Mouse (Mus musculus): Measurements from ENCODE around the gene Txndc5. TPM values are rescaled to one million over a fixed set of nuclear protein-coding genes. Genes with fewer than 3 reads are reported as not detected.
A peak's percentile ranks its signal among the peaks of the same experiment; 100 is the strongest.

Txndc5 gene
- polyA plus RNA-seq, 1 experiment from 2014 or later = 59.8 TPM

DNA sequence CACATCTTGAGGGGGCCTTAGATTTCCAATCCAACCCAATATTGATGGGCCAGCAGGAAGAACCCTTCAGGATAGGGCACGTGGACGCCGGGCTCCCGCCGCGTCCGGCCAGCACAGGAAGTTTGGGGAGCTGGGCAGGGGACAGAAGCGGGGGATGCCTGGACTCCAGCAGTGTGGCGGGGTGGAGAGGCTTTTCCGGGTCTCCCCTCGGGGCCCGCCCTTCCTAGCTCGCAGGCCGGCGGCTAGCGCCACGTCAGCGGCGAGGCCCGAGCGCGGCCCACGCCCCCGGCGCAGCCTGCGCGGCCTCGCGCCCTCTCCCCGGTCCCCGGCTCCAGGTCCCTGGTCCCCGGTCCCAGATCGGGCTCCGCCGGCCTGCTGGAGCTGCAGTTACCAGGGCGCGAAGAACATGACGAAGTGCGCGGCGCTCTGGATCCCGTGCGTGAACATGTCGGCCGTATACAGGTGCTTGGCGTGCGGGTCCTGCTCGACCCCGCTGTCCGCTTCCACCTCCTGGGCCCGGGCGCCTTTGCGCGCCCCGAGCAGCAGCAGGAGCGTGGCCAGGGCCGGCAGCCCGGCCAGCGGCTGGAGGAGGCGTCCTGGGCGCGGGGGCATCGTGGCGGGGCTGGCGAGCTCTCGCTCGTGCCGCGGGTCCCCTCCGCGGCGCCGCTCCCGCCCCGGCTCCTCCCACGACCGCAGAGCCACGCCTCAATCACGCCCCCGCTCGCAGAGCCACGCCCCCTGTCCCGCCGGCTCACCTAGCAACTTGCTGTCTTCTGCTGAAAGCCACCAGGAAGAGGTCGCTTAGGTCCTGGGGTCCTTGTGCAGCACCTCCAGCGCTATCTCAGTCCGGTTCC lies 600 bp downstream of the Txndc5 start:
- peaks cover 15% of the 10 kb centered on the region for H3K4me1 ChIP-seq (replicated peaks; ENCODE audit: control insufficient read depth, insufficient read depth, low read length)
- H3K4me3 ChIP-seq (replicated peaks; ENCODE audit: low read length) = peak overlapping the region; percentile 77
- no peaks in the 10 kb centered on the region for H3K27me3 ChIP-seq (replicated peaks; ENCODE audit: control insufficient read depth, insufficient read depth, low read length)
- ATAC-seq = peak; percentile 94
- under 1% methylated on average over 78 of the region's 87 CpGs for WGBS
- H3K9me3 ChIP-seq (ENCODE audit: control insufficient read depth, low read length) = no peaks in the 10 kb centered on the region
- peak overlapping the region; percentile 87 for H3K9ac ChIP-seq (replicated peaks; ENCODE audit: low read depth, low read length)
- no peaks in the 10 kb centered on the region; the same call in 1 of the 2 replicates for H3K36me3 ChIP-seq (ENCODE audit: control insufficient read depth, insufficient read depth)
- peak overlapping the region; percentile 68 for H3K4me2 ChIP-seq (ENCODE audit: low read length)
- peak overlapping the region; percentile 67 for H3K27ac ChIP-seq (ENCODE audit: low read length)

- Histone ChIP-seq H3K27me3 (replicated peaks; ENCODE audit: control insufficient read depth, insufficient read depth, low read length) (no peaks in the 10 kb centered on the region), H3K27ac (ENCODE audit: low read length) (no peak overlapping the region), H3K9me3 (ENCODE audit: control insufficient read depth, low read length) (no peaks in the 10 kb centered on the region), H3K4me1 (replicated peaks; ENCODE audit: control insufficient read depth, insufficient read depth, low read length) (peaks cover 15% of the 10 kb centered on the region), H3K4me2 (ENCODE audit: low read length) (peak overlapping the region; percentile 68), H3K4me3 (replicated peaks; ENCODE audit: low read length) (peak overlapping the region; percentile 77), H3K36me3 (ENCODE audit: control insufficient read depth, insufficient read depth) (no peaks in the 10 kb centered on the region; the same call in 1 of the 2 replicates), H3K9ac (replicated peaks; ENCODE audit: low read depth, low read length) (peak overlapping the region; percentile 87)
- peak; percentile 15 for ATAC-seq
- WGBS = 4% methylated on average over 15 of the region's 15 CpGs
Measured at GRCm38 (mm10) chr13:38527041-38527796, 1.4 kb downstream of the Txndc5 start.

DNA sequence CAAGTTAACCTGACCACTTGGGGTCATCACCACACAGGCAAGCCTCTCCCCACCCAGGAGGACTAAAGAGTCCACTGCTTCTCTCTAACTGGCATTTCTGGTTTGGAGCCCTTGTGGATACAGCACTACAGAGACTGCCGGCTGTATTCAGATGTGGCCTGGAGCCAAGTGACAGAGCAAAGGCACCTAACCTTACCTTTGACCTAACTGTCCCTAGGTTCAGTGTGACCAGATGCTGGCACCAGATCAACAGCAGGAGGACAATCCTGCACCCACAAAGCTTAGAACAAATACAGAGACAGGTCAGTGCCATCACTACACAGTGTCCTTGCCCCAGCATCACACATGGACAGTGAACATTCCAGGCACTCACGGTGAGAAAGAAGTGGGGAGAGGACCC lies 2.5 kb downstream of the Txndc5 start:
- Histone ChIP-seq H3K36me3 (ENCODE audit: control insufficient read depth, insufficient read depth) (no peaks in the 10 kb centered on the region; the same call in 1 of the 2 replicates), H3K4me3 (replicated peaks; ENCODE audit: low read length) (no peak overlapping the region), H3K9ac (replicated peaks; ENCODE audit: low read depth, low read length) (no peak overlapping the region), H3K27me3 (replicated peaks; ENCODE audit: control insufficient read depth, insufficient read depth, low read length) (no peaks in the 10 kb centered on the region), H3K27ac (ENCODE audit: low read length) (no peak overlapping the region), H3K4me1 (replicated peaks; ENCODE audit: control insufficient read depth, insufficient read depth, low read length) (peaks cover 15% of the 10 kb centered on the region), H3K4me2 (ENCODE audit: low read length) (no peak overlapping the region), H3K9me3 (ENCODE audit: control insufficient read depth, low read length) (no peaks in the 10 kb centered on the region)
- no peak for ATAC-seq
- WGBS = 73% methylated on average over 2 of the region's 2 CpGs

DNA sequence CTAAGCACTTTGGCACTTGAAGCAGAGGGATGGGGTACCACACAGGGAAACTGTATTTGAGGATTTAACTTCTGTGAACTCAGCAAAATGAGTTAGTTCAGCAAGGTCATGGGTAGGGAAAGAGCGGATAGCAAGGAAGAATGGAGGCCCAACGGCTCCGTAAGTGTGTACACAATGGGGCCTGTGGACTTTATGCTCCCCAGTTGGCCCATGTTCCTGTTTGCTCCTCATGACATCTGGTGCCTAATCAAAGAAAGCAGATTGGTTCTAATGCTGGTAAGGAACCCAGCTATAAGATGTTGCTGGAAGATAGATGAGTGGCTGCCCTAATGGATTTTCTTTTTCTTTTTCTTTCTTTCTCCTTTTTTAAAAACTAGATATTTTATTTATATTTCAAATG lies 3.4 kb downstream of the Txndc5 start:
- ATAC-seq = no peak
- no peak overlapping the region for H3K27ac ChIP-seq (ENCODE audit: low read length)
- no peaks in the 10 kb centered on the region for H3K27me3 ChIP-seq (replicated peaks; ENCODE audit: control insufficient read depth, insufficient read depth, low read length)
- H3K9me3 ChIP-seq (ENCODE audit: control insufficient read depth, low read length) = no peaks in the 10 kb centered on the region
- H3K4me2 ChIP-seq (ENCODE audit: low read length) = no peak overlapping the region
- H3K4me3 ChIP-seq (replicated peaks; ENCODE audit: low read length) = no peak overlapping the region
- peaks cover 15% of the 10 kb centered on the region for H3K4me1 ChIP-seq (replicated peaks; ENCODE audit: control insufficient read depth, insufficient read depth, low read length)
- 76% methylated on average over 3 of the region's 3 CpGs for WGBS
- H3K9ac ChIP-seq (replicated peaks; ENCODE audit: low read depth, low read length) = no peak overlapping the region
- no peaks in the 10 kb centered on the region; the same call in 1 of the 2 replicates for H3K36me3 ChIP-seq (ENCODE audit: control insufficient read depth, insufficient read depth)

- peaks cover 12% of the 10 kb centered on the region for H3K36me3 ChIP-seq (ENCODE audit: control insufficient read depth, insufficient read depth)
- no peak overlapping the region for H3K27ac ChIP-seq (ENCODE audit: low read length)
- no peak for ATAC-seq
- no peak overlapping the region for H3K9ac ChIP-seq (replicated peaks; ENCODE audit: low read depth, low read length)
- no peaks in the 10 kb centered on the region for H3K27me3 ChIP-seq (replicated peaks; ENCODE audit: control insufficient read depth, insufficient read depth, low read length)
- no peak overlapping the region for H3K4me3 ChIP-seq (replicated peaks; ENCODE audit: low read length)
- no peak overlapping the region for H3K4me2 ChIP-seq (ENCODE audit: low read length)
- no peaks in the 10 kb centered on the region for H3K9me3 ChIP-seq (ENCODE audit: control insufficient read depth, low read length)
- 92% methylated on average over 11 of the region's 11 CpGs for WGBS
- peaks cover 12% of the 10 kb centered on the region for H3K4me1 ChIP-seq (replicated peaks; ENCODE audit: control insufficient read depth, insufficient read depth, low read length)
Measured at GRCm38 (mm10) chr13:38523231-38523630, 5.4 kb downstream of the Txndc5 start.

DNA sequence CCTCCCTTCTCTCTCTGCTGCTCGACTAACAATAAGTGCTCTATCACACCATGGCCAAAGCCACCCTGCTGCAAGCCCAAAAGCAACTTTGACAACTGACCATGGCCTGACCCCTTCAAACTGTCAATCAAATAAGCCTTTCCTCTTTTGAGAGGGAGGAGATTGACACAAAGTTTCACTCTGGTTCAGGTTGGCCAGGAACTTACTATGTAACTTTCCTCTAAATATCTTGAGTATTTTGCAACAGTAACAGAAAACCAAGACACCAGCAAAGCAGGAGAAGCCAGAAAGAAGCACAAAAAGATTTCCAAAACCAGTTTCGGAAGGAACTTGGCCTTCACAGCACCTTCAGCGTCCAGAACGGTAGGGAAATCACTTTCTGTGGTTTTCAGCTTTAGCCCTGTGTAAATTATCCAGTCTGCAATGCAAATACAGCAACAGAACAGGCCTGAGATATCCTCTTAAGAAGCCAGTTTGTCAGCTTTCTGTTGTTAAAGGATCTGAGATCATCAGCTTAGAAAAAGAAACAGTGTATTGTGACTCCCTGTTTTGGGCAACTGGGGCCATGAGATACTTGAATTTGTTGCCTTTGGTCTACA lies 6.5 kb downstream of the Txndc5 start:
- ATAC-seq = no peak

GRCm38 (mm10) chr13:38520299-38520698 lies 8.3 kb downstream of the Txndc5 start:
- Histone ChIP-seq H3K4me1 (replicated peaks; ENCODE audit: control insufficient read depth, insufficient read depth, low read length) (no peaks in the 10 kb centered on the region), H3K9me3 (ENCODE audit: control insufficient read depth, low read length) (no peaks in the 10 kb centered on the region), H3K4me3 (replicated peaks; ENCODE audit: low read length) (no peak overlapping the region), H3K36me3 (ENCODE audit: control insufficient read depth, insufficient read depth) (peaks cover 23% of the 10 kb centered on the region), H3K9ac (replicated peaks; ENCODE audit: low read depth, low read length) (no peak overlapping the region), H3K4me2 (ENCODE audit: low read length) (no peak overlapping the region), H3K27me3 (replicated peaks; ENCODE audit: control insufficient read depth, insufficient read depth, low read length) (no peaks in the 10 kb centered on the region), H3K27ac (ENCODE audit: low read length) (no peak overlapping the region)
- WGBS = 91% methylated on average over 11 of the region's 11 CpGs
- no peak for ATAC-seq

More for the DNA sequence above, 6.5 kb downstream of the Txndc5 start:
- Histone ChIP-seq H3K27me3 (replicated peaks; ENCODE audit: control insufficient read depth, insufficient read depth, low read length) (no peaks in the 10 kb centered on the region), H3K9ac (replicated peaks; ENCODE audit: low read depth, low read length) (no peak overlapping the region), H3K4me3 (replicated peaks; ENCODE audit: low read length) (no peak overlapping the region), H3K4me2 (ENCODE audit: low read length) (no peak overlapping the region), H3K4me1 (replicated peaks; ENCODE audit: control insufficient read depth, insufficient read depth, low read length) (peaks cover 8% of the 10 kb centered on the region), H3K9me3 (ENCODE audit: control insufficient read depth, low read length) (no peaks in the 10 kb centered on the region), H3K36me3 (ENCODE audit: control insufficient read depth, insufficient read depth) (peaks cover 14% of the 10 kb centered on the region), H3K27ac (ENCODE audit: low read length) (no peak overlapping the region)
- WGBS = 83% methylated on average over 4 of the region's 4 CpGs

GRCm38 (mm10) chr13:38516582-38516981 lies 12.0 kb downstream of the Txndc5 start:
- peaks cover 23% of the 10 kb centered on the region for H3K36me3 ChIP-seq (ENCODE audit: control insufficient read depth, insufficient read depth)
- 91% methylated on average over 11 of the region's 11 CpGs for WGBS
- no peak for ATAC-seq

GRCm38 (mm10) chr13:38515845-38516244 lies 12.8 kb downstream of the Txndc5 start:
- no peaks in the 10 kb centered on the region for H3K27me3 ChIP-seq (replicated peaks; ENCODE audit: control insufficient read depth, insufficient read depth, low read length)
- H3K36me3 ChIP-seq (ENCODE audit: control insufficient read depth, insufficient read depth) = peaks cover 23% of the 10 kb centered on the region
- 86% methylated on average over 3 of the region's 3 CpGs for WGBS
- no peaks in the 10 kb centered on the region for H3K4me1 ChIP-seq (replicated peaks; ENCODE audit: control insufficient read depth, insufficient read depth, low read length)
- no peak overlapping the region for H3K4me2 ChIP-seq (ENCODE audit: low read length)
- H3K27ac ChIP-seq (ENCODE audit: low read length) = no peak overlapping the region
- ATAC-seq = no peak
- no peak overlapping the region for H3K4me3 ChIP-seq (replicated peaks; ENCODE audit: low read length)
- no peak overlapping the region for H3K9ac ChIP-seq (replicated peaks; ENCODE audit: low read depth, low read length)
- no peaks in the 10 kb centered on the region for H3K9me3 ChIP-seq (ENCODE audit: control insufficient read depth, low read length)

More at GRCm38 (mm10) chr13:38516582-38516981, 12.0 kb downstream of the Txndc5 start:
- Histone ChIP-seq H3K27ac (ENCODE audit: low read length) (no peak overlapping the region), H3K4me2 (ENCODE audit: low read length) (no peak overlapping the region), H3K9ac (replicated peaks; ENCODE audit: low read depth, low read length) (no peak overlapping the region), H3K9me3 (ENCODE audit: control insufficient read depth, low read length) (no peaks in the 10 kb centered on the region), H3K27me3 (replicated peaks; ENCODE audit: control insufficient read depth, insufficient read depth, low read length) (no peaks in the 10 kb centered on the region), H3K4me1 (replicated peaks; ENCODE audit: control insufficient read depth, insufficient read depth, low read length) (no peaks in the 10 kb centered on the region), H3K4me3 (replicated peaks; ENCODE audit: low read length) (no peak overlapping the region)
